Mouse (Mus musculus) cortical plate, adult 2 months (tissue): ENCODE measurements around the gene Pcbp3.

ENCODE experiments used
- CTCF ChIP-seq: fragments of 200-500 bp; IDR thresholded peaks from 2 replicates; pipeline ENCODE4 v1.5.1; 2011; ENCODE audit warnings: mild to moderate bottlenecking, control low read depth, low read length; ENCODE audit not compliant: insufficient read depth; ENCODE audit errors: extremely low read depth
- POLR2A ChIP-seq: fragments of 200-500 bp; IDR thresholded peaks from 2 replicates; pipeline ENCODE4 v1.6.1; 2011; ENCODE audit warnings: mild to moderate bottlenecking, low read length, control low read depth; ENCODE audit not compliant: insufficient read depth; ENCODE audit errors: extremely low read depth

DNA sequence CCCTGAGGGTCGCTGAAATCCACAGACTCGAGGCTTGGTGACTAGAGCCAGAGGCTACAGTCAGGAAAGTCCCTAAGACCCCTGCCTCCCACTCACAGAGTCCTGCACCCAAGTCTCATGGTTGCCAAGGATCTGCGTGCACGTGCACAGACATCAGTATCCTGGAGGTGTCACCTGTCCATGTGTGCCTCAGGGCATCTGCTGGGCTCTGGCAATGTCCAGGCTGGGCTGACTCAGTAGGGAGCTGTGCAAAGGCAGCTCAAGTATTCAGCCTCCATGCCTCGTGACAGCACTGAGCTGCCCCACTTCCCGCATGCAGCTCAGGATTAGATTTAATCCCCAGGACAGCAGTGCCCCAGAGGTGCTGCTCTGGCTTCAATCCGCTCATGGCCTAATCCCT lies 145.3 kb downstream of the Pcbp3 start:
- no peak for TF ChIP-seq POLR2A
- no peak for TF ChIP-seq CTCF
